Mouse (Mus musculus) macrophage (primary cell): Measurements from ENCODE around the gene Gcfc2. TPM values are rescaled to one million over a fixed set of nuclear protein-coding genes. Genes with fewer than 3 reads are reported as not detected.

Experiments used
- H3K27ac ChIP-seq: fragments of 350-480 bp; formaldehyde crosslinking; 2 replicates; pipeline ENCODE4 v1.9.0; 2021
- H3K36me3 ChIP-seq: fragments of 350-480 bp; formaldehyde crosslinking; 2 replicates; pipeline ENCODE4 v1.9.0; 2021; ENCODE audit errors: inconsistent target
- H3K4me3 ChIP-seq: fragments of 350-480 bp; formaldehyde crosslinking; 2 replicates; pipeline ENCODE4 v1.9.0; 2021; ENCODE audit errors: inconsistent target
- H3K79me2 ChIP-seq: fragments of 350-480 bp; formaldehyde crosslinking; 2 replicates; pipeline ENCODE4 v1.9.0; 2021; ENCODE audit errors: inconsistent target
- WGBS: methylation state at CpG from one replicate; pipeline ENCODE4 v1.1.7; 2026; ENCODE audit warnings: inconsistent platforms; ENCODE audit not compliant: missing documents; 5-methylcytosine and 5-hydroxymethylcytosine counted together
- polyA plus RNA-seq: library from polyadenylated mRNA; stranded (reverse); fragments of 250-400 nt; gene quantifications from 3 replicates; pipeline ENCODE4 v1.2.4, GENCODE M21; 2018; ENCODE audit warnings: inconsistent platforms

The Gcfc2 gene
- polyA plus RNA-seq, 1 experiment from 2014 or later: 3.6 TPM

- 67% methylated on average over 11 of the region's 11 CpGs for WGBS
- Histone ChIP-seq H3K36me3 (peaks cover 31% of the 10 kb centered on the region), H3K27ac (peak overlapping the region; percentile 68), H3K4me3 (no peak overlapping the region), H3K79me2 (no peaks in the 10 kb centered on the region)
Measured at GRCm38 (mm10) chr6:81957992-81958391, 34.5 kb downstream of the Gcfc2 start.

- Histone ChIP-seq H3K4me3 (no peak overlapping the region), H3K27ac (no peak overlapping the region), H3K79me2 (peaks cover 8% of the 10 kb centered on the region), H3K36me3 (peaks cover 31% of the 10 kb centered on the region)
- 93% methylated on average over 8 of the region's 8 CpGs for WGBS
Measured at GRCm38 (mm10) chr6:81959866-81960265, 36.4 kb downstream of the Gcfc2 start.

GRCm38 (mm10) chr6:81960284-81960683 is 36.8 kb downstream of the Gcfc2 start:
- Histone ChIP-seq H3K36me3 (peaks cover 31% of the 10 kb centered on the region), H3K4me3 (no peak overlapping the region), H3K79me2 (peaks cover 13% of the 10 kb centered on the region), H3K27ac (no peak overlapping the region)
- 73% methylated on average over 1 of the region's 1 CpGs for WGBS

- H3K4me3 ChIP-seq: peak within 1 kb of the TSS; percentile 86
- peak within 1 kb of the TSS; percentile 31 for H3K27ac ChIP-seq
- H3K79me2 ChIP-seq: peaks cover 16% of the 10 kb centered on the region
- H3K36me3 ChIP-seq: peaks cover 8% of the 10 kb centered on the region
- WGBS: 1% methylated on average over 44 of the region's 44 CpGs
Measured at GRCm38 (mm10) chr6:81965296-81966067, 42.0 kb downstream of the Gcfc2 start, which contains the start of gene Mrpl19. TSS of gene Mrpl19 (minus strand) at chr6:81965958.

- WGBS: 75% methylated on average over 2 of the region's 2 CpGs
- Histone ChIP-seq H3K79me2 (peaks cover 16% of the 10 kb centered on the region), H3K4me3 (peak overlapping the region; percentile 86), H3K36me3 (peaks cover 2% of the 10 kb centered on the region; the same call in 1 of the 2 replicates), H3K27ac (no peak overlapping the region)
Measured at GRCm38 (mm10) chr6:81966068-81966544, 42.6 kb downstream of the Gcfc2 start.

GRCm38 (mm10) chr6:81971196-81971595 is 47.7 kb downstream of the Gcfc2 start:
- Histone ChIP-seq H3K4me3 (no peak overlapping the region), H3K27ac (no peak overlapping the region), H3K79me2 (no peaks in the 10 kb centered on the region), H3K36me3 (no peaks in the 10 kb centered on the region)
- WGBS: 89% methylated on average over 7 of the region's 7 CpGs

- WGBS: 95% methylated on average over 8 of the region's 8 CpGs
- H3K79me2 ChIP-seq: no peaks in the 10 kb centered on the region
- H3K36me3 ChIP-seq: no peaks in the 10 kb centered on the region
- H3K27ac ChIP-seq: no peak overlapping the region
- H3K4me3 ChIP-seq: no peak overlapping the region
Measured at GRCm38 (mm10) chr6:81972595-81972994, 49.1 kb downstream of the Gcfc2 start.

- no peak overlapping the region for H3K4me3 ChIP-seq
- WGBS: 31% methylated on average over 7 of the region's 7 CpGs
- H3K79me2 ChIP-seq: no peaks in the 10 kb centered on the region
- H3K27ac ChIP-seq: no peak overlapping the region
- H3K36me3 ChIP-seq: no peaks in the 10 kb centered on the region
Measured at GRCm38 (mm10) chr6:81975971-81976621, 52.6 kb downstream of the Gcfc2 start.

- no peaks in the 10 kb centered on the region for H3K79me2 ChIP-seq
- H3K27ac ChIP-seq: no peak overlapping the region
- no peaks in the 10 kb centered on the region for H3K36me3 ChIP-seq
- WGBS: 93% methylated on average over 4 of the region's 4 CpGs
- no peak overlapping the region for H3K4me3 ChIP-seq
Measured at GRCm38 (mm10) chr6:81979286-81979685, 55.8 kb downstream of the Gcfc2 start.

GRCm38 (mm10) chr6:81986171-81986570 is 62.7 kb downstream of the Gcfc2 start:
- H3K27ac ChIP-seq: no peak overlapping the region
- H3K79me2 ChIP-seq: no peaks in the 10 kb centered on the region
- no peaks in the 10 kb centered on the region for H3K36me3 ChIP-seq
- H3K4me3 ChIP-seq: no peak overlapping the region
- 82% methylated on average over 8 of the region's 8 CpGs for WGBS

- no peaks in the 10 kb centered on the region for H3K36me3 ChIP-seq
- H3K27ac ChIP-seq: no peak overlapping the region
- 36% methylated on average over 5 of the region's 5 CpGs for WGBS
- no peaks in the 10 kb centered on the region for H3K79me2 ChIP-seq
- H3K4me3 ChIP-seq: no peak overlapping the region
Measured at GRCm38 (mm10) chr6:81986599-81986998, 63.1 kb downstream of the Gcfc2 start.

GRCm38 (mm10) chr6:81987010-81987409 is 63.5 kb downstream of the Gcfc2 start:
- no peaks in the 10 kb centered on the region for H3K36me3 ChIP-seq
- 5% methylated on average over 9 of the region's 9 CpGs for WGBS
- H3K4me3 ChIP-seq: no peak overlapping the region
- no peaks in the 10 kb centered on the region for H3K79me2 ChIP-seq
- no peak overlapping the region for H3K27ac ChIP-seq

- 69% methylated on average over 3 of the region's 3 CpGs for WGBS
- H3K79me2 ChIP-seq: no peaks in the 10 kb centered on the region
- H3K27ac ChIP-seq: no peak overlapping the region
- no peaks in the 10 kb centered on the region for H3K36me3 ChIP-seq
- H3K4me3 ChIP-seq: no peak overlapping the region
Measured at GRCm38 (mm10) chr6:81987580-81987979, 64.1 kb downstream of the Gcfc2 start.

GRCm38 (mm10) chr6:81988341-81988740 is 64.9 kb downstream of the Gcfc2 start:
- H3K79me2 ChIP-seq: no peaks in the 10 kb centered on the region
- H3K36me3 ChIP-seq: no peaks in the 10 kb centered on the region
- no peak overlapping the region for H3K4me3 ChIP-seq
- 92% methylated on average over 5 of the region's 5 CpGs for WGBS
- H3K27ac ChIP-seq: no peak overlapping the region
